Mouse (Mus musculus) heart, embryonic 13.5 days (tissue): ENCODE measurements at regions not wholly inside any gene's neighbourhood (a gene's known extent, or its start where the extent isn't known, plus 50 kb on each side); places are given as distances from the start of the nearest gene placed in this dataset.

ENCODE experiments used
- ATAC-seq: fragments of 200-750 bp; cut with Nextera tagmentation; 2 replicates; pipeline ENCODE4 v1.8.0; 2017; ENCODE audit warnings: moderate TSS enrichment; ENCODE audit not compliant: insufficient number of reproducible peaks, low FRiP score, low TSS enrichment; ENCODE audit errors: extremely low read depth
- H3K27ac ChIP-seq: fragments of 300-500 bp; sonication (generic); replicated peaks from 2 replicates; pipeline ENCODE4 v1.5.1; 2015; ENCODE audit warnings: moderate library complexity, mild to moderate bottlenecking, inconsistent platforms
- H3K27me3 ChIP-seq: fragments of 300-500 bp; sonication (generic); replicated peaks from 2 replicates; pipeline ENCODE4 v1.6.1; 2015; ENCODE audit warnings: mild to moderate bottlenecking, inconsistent platforms
- H3K36me3 ChIP-seq: fragments of 300-500 bp; sonication (generic); 2 replicates; pipeline ENCODE4 v1.6.1; 2015; ENCODE audit warnings: mild to moderate bottlenecking, inconsistent platforms
- H3K4me1 ChIP-seq: fragments of 300-500 bp; sonication (generic); 2 replicates; pipeline ENCODE4 v1.6.1; 2015; ENCODE audit warnings: inconsistent platforms
- H3K4me2 ChIP-seq: fragments of 300-500 bp; sonication (generic); 2 replicates; pipeline ENCODE4 v1.6.1; 2015; ENCODE audit warnings: inconsistent platforms, mild to moderate bottlenecking, moderate library complexity
- H3K4me3 ChIP-seq: fragments of 300-500 bp; sonication (generic); 2 replicates; pipeline ENCODE4 v1.5.1; 2015; ENCODE audit warnings: moderate library complexity, mild to moderate bottlenecking, inconsistent platforms
- H3K9ac ChIP-seq: fragments of 300-500 bp; sonication (generic); 2 replicates; pipeline ENCODE4 v1.6.1; 2015; ENCODE audit warnings: inconsistent platforms, mild to moderate bottlenecking, moderate library complexity
- H3K9me3 ChIP-seq: fragments of 300-500 bp; sonication (generic); 2 replicates; pipeline ENCODE4 v1.6.1; 2016; ENCODE audit warnings: inconsistent platforms
- WGBS: fragments of 180-500 bp; shearing (Covaris S2); methylation state at CpG from one replicate; pipeline ENCODE4 v1.1.7; 2015; ENCODE audit warnings: mixed read lengths; 5-methylcytosine and 5-hydroxymethylcytosine counted together

DNA sequence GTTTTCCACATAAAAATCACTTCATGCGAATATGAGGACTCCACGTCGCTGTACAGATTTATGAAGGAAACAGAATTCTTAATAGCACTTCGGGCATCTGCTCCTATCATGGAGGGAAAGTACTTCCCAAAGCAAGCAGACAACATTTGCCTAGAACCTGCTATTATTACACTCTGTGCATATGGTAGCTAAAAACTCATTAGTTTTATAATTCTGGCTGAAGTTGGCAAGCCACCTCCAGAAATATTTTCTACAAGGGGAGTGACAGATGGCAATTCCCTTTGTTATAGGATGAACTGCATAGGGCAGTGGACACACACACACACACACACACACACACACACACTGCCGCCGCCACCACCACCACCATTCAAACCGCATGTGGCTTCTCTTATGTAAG, 61.3 kb upstream of the Tlk1 start:
- H3K27ac ChIP-seq, result no peak overlapping the region
- 87% methylated on average over 7 of the region's 7 CpGs for WGBS
- no peak for ATAC-seq

DNA sequence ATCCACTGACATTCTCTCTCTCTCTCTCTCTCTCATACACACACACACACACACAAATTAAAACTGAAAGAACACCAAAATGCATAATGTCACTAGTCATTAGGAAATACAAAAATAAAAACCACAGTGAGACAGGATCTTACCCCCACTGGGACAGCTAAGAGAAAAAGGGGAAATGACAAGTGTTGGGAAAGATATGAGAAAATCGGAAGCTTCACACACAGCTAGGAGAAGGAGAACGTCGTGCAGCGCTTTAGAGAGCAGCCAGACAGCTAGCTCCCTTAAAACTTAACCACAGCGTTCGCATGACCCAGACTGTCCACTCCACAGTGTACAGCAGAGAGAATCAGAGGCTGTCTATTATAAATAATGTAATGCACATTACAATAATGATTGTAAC, 60.1 kb upstream of the Tlk1 start:
- WGBS, result 81% methylated on average over 6 of the region's 6 CpGs

More for the DNA sequence above, 61.3 kb upstream of the Tlk1 start:
- no peaks in the 10 kb centered on the region for H3K27me3 ChIP-seq
- H3K36me3 ChIP-seq, result no peaks in the 10 kb centered on the region
- peaks cover 13% of the 10 kb centered on the region for H3K4me1 ChIP-seq
- H3K9ac ChIP-seq, result no peak overlapping the region
- no peaks in the 10 kb centered on the region for H3K9me3 ChIP-seq
- H3K4me2 ChIP-seq, result no peak overlapping the region
- no peak overlapping the region for H3K4me3 ChIP-seq

DNA sequence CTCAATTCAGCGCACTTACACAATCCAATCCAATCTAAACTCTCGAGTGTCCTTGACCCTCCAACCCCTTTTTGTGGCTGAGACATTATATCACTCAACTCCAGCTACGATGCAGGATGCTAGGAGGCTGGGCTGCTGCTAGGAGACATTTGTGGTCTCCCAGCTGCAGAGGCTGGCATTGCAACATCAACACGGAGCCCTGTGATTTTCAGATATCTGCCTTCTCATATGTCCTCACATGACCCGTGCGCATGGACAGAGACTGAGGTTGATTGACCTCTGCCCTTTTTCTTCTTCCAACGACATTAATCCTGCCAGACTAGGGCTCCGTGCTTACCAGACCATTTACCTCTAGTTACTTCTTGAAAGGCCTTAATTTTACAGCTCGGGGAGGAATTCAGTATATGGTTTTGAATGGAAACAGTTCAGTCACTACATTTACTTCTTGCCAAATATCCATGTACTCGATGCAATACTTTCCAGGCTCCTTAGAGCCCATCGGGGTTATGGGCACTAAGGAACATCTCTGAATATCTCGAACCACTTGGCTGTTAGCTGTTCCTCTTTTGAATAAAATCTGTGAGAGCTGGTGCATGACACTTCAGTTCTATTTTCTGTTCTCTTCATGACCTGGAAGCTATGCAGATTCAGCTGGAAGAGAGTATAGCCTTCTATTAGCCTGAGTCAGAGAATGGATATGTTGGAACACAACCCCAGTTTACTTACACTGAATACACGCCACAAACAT, 52.0 kb upstream of the Tlk1 start:
- Histone ChIP-seq H3K4me2 (no peak overlapping the region), H3K36me3 (no peaks in the 10 kb centered on the region), H3K4me1 (no peaks in the 10 kb centered on the region), H3K9ac (no peak overlapping the region), H3K27ac (no peak overlapping the region), H3K9me3 (no peaks in the 10 kb centered on the region), H3K4me3 (no peak overlapping the region), H3K27me3 (no peaks in the 10 kb centered on the region)
- ATAC-seq, result no peak
- 80% methylated on average over 13 of the region's 13 CpGs for WGBS

More for the DNA sequence above, 60.1 kb upstream of the Tlk1 start:
- no peak for ATAC-seq
- Histone ChIP-seq H3K4me1 (peaks cover 13% of the 10 kb centered on the region), H3K9ac (no peak overlapping the region), H3K36me3 (no peaks in the 10 kb centered on the region), H3K4me2 (no peak overlapping the region), H3K4me3 (no peak overlapping the region), H3K9me3 (no peaks in the 10 kb centered on the region), H3K27ac (no peak overlapping the region), H3K27me3 (no peaks in the 10 kb centered on the region)

DNA sequence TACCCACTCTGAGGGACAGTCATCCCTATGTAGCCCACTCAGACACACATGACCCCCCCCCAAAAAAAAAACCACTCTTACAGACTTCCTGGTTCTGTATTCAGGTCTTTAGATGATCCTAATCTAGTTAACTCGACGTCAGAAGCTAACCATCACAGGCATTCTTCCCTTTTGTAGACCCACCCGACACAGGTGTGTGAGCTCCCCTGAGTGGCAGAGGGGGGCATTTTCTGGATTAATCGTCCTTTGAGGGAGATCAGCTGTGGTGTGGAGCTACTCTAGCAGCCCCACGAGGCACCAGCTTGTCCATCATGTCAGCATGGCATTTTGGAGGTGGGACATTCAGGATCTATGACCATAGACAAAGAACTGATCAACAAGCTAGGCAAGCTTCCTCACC, 50.7 kb upstream of the Tlk1 start:
- Histone ChIP-seq H3K4me3 (no peak overlapping the region), H3K9ac (no peak overlapping the region), H3K27ac (no peak overlapping the region), H3K4me1 (peaks cover 7% of the 10 kb centered on the region; the same call in 1 of the 2 replicates), H3K27me3 (no peaks in the 10 kb centered on the region), H3K4me2 (no peak overlapping the region), H3K9me3 (no peaks in the 10 kb centered on the region), H3K36me3 (no peaks in the 10 kb centered on the region)
- ATAC-seq, result no peak
- WGBS, result 71% methylated on average over 5 of the region's 5 CpGs
